Mouse (Mus musculus) ES-E14 (cell line): ENCODE measurements at regions not wholly inside any gene's neighbourhood (a gene's known extent, or its start where the extent isn't known, plus 50 kb on each side); places are given as distances from the start of the nearest gene placed in this dataset.

Experiments used
- HCFC1 ChIP-seq: IDR thresholded peaks from 2 replicates; pipeline ENCODE4 v1.6.1; 2012; ENCODE audit warnings: low read length, inconsistent platforms, borderline replicate concordance; ENCODE audit not compliant: insufficient read depth
- MAFK ChIP-seq: IDR thresholded peaks from 2 replicates; pipeline ENCODE4 v1.6.1; 2014; ENCODE audit warnings: mild to moderate bottlenecking, low read depth, low read length, inconsistent platforms; ENCODE audit not compliant: insufficient read depth
- ZNF384 ChIP-seq: IDR thresholded peaks from 2 replicates; pipeline ENCODE4 v1.6.1; 2012; ENCODE audit warnings: low read depth, low read length, inconsistent platforms

- TF ChIP-seq HCFC1 (no peak), ZNF384 (no peak), MAFK (no peak)
Observed at GRCm38 (mm10) chr2:74970611-74971265, 145.1 kb downstream of the Mtx2 start.
